Mouse (Mus musculus): ENCODE measurements around the gene Dennd1b.

Gene Dennd1b

GRCm38 (mm10) chr1:139087564-139087963, 124.3 kb downstream of the Dennd1b start:
- DNase-seq, result no peak

GRCm38 (mm10) chr1:139090744-139091143, 127.5 kb downstream of the Dennd1b start:
- no peak for DNase-seq

- DNase-seq, result no peak
Measured at GRCm38 (mm10) chr1:139091701-139092100, 128.5 kb downstream of the Dennd1b start.

GRCm38 (mm10) chr1:139092144-139092543, 128.9 kb downstream of the Dennd1b start:
- DNase-seq, result no peak

- DNase-seq, result no peak
Measured at GRCm38 (mm10) chr1:139092722-139093121, 129.5 kb downstream of the Dennd1b start.

- no peak for DNase-seq
Measured at GRCm38 (mm10) chr1:139096369-139096768, 133.1 kb downstream of the Dennd1b start.

GRCm38 (mm10) chr1:139098088-139098487, 134.9 kb downstream of the Dennd1b start:
- no peak for DNase-seq

GRCm38 (mm10) chr1:139101725-139102124, 138.5 kb downstream of the Dennd1b start:
- no peak for DNase-seq

GRCm38 (mm10) chr1:139108251-139108650, 145.0 kb downstream of the Dennd1b start:
- DNase-seq, result no peak

- no peak for DNase-seq
Measured at GRCm38 (mm10) chr1:139122626-139123025, 159.4 kb downstream of the Dennd1b start.

- DNase-seq, result no peak
Measured at GRCm38 (mm10) chr1:139139644-139140043, 176.4 kb downstream of the Dennd1b start.

- no peak for DNase-seq
Measured at GRCm38 (mm10) chr1:139145516-139145915, 182.3 kb downstream of the Dennd1b start.

GRCm38 (mm10) chr1:139146306-139146705, 183.1 kb downstream of the Dennd1b start:
- DNase-seq, result no peak

GRCm38 (mm10) chr1:139153006-139153405, 189.8 kb downstream of the Dennd1b start:
- DNase-seq, result no peak

- no peak for DNase-seq
Measured at GRCm38 (mm10) chr1:139153493-139153892, 190.3 kb downstream of the Dennd1b start.

GRCm38 (mm10) chr1:139156397-139156796, 193.2 kb downstream of the Dennd1b start:
- peak; percentile 20 for DNase-seq

- no peak for DNase-seq
Measured at GRCm38 (mm10) chr1:139161619-139162018, 198.4 kb downstream of the Dennd1b start.

- DNase-seq, result peak; percentile 22
Measured at GRCm38 (mm10) chr1:139162814-139163213, 199.6 kb downstream of the Dennd1b start.

- DNase-seq, result no peak
Measured at GRCm38 (mm10) chr1:139174058-139174832, 211.0 kb downstream of the Dennd1b start.

GRCm38 (mm10) chr1:139179707-139180106, 216.5 kb downstream of the Dennd1b start:
- no peak for DNase-seq

- DNase-seq, result no peak
Measured at GRCm38 (mm10) chr1:139180481-139181149, 217.4 kb downstream of the Dennd1b start.

- no peak for DNase-seq
Measured at GRCm38 (mm10) chr1:139192635-139193034, 229.4 kb downstream of the Dennd1b start.

GRCm38 (mm10) chr1:139194011-139194410, 230.8 kb downstream of the Dennd1b start:
- no peak for DNase-seq

- no peak for DNase-seq
Measured at GRCm38 (mm10) chr1:139194428-139195028, 231.3 kb downstream of the Dennd1b start.

Data from cerebellum, adult 8-10 months (tissue).